Mouse (Mus musculus): Measurements from ENCODE around the gene B4galnt4. TPM values are rescaled to one million over a fixed set of nuclear protein-coding genes. Genes with fewer than 3 reads are reported as not detected.
"Not testable (repeated sequence)": the region's sequence is repeated elsewhere in the genome, so short reads cannot be mapped to it uniquely, and the experiment has no call there.

Gene B4galnt4
- 18.3 and 22.2 TPM in 2 replicates for polyA plus RNA-seq (2011; ENCODE audit: insufficient read depth, insufficient read length, low read depth, missing spikeins)

- TF ChIP-seq EP300 (IDR thresholded peaks at IDR 0.05; ENCODE audit: insufficient read depth, low read depth, low read length) (0 out of 2 replicates have a peak, but pooled peaks have one; percentile 4), CTCF (IDR thresholded peaks at IDR 0.05; ENCODE audit: low read depth, low read length) (no peak), POLR2A (IDR thresholded peaks at IDR 0.05; ENCODE audit: insufficient read depth, low read length) (peak; percentile 35)
- H3K27ac ChIP-seq (ENCODE audit: insufficient read depth, low read length) = no peak within 1 kb of the TSS
Measured at GRCm38 (mm10) chr7:141060426-141061242, at the start of gene B4galnt4. B4galnt4 (plus strand) TSS chr7:141061104.

DNA sequence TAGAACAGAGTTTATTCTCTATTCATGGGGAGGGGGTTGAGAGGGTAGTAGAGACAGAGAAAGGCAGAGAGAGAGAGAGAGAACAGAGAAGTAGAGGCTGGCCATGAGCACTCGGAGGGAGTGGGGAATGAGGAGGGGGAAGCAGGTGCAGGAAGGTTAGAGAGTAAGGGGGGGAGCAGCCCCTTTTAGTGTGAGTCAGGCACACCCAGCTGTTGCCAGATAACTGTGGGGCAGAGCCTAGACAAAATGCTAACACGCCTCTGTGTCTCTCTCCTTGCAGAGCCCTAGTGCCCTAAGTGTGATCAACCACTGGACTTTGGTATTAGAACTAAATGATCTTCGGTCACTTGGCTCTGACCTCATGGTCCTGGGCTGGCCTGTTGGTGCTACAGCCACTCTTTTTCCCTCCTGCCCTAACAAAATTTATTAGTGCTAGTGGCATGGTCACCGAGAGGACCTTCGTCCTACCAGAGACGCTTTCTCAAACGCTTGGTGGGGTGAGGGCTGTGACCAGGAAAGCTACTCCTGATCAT is 49.6 kb upstream of the B4galnt4 start:
- H3K27ac ChIP-seq (ENCODE audit: insufficient read depth, low read length) = peak overlapping the region; percentile 95
- H3K4me1 ChIP-seq (ENCODE audit: control insufficient read depth, insufficient read depth, low read length) = peaks cover 13% of the 10 kb centered on the region
- no peaks in the 10 kb centered on the region for H3K27me3 ChIP-seq (ENCODE audit: control insufficient read depth, insufficient read depth, low read length, poor library complexity, severe bottlenecking)
- no peaks in the 10 kb centered on the region for H3K36me3 ChIP-seq (ENCODE audit: control insufficient read depth, insufficient read depth, low read length, poor library complexity, severe bottlenecking)
- H3K4me3 ChIP-seq (ENCODE audit: low read depth, low read length) = no peak overlapping the region
- no peaks in the 10 kb centered on the region for H3K9me3 ChIP-seq (replicated peaks; ENCODE audit: control insufficient read depth, insufficient read depth, low read length, poor library complexity, severe bottlenecking)
- TF ChIP-seq EP300 (IDR thresholded peaks at IDR 0.05; ENCODE audit: insufficient read depth, low read depth, low read length) (no peak), POLR2A (IDR thresholded peaks at IDR 0.05; ENCODE audit: insufficient read depth, low read length) (no peak), CTCF (IDR thresholded peaks at IDR 0.05; ENCODE audit: low read depth, low read length) (no peak)
- peak overlapping the region; percentile 63 for H3K9ac ChIP-seq (ENCODE audit: low read depth, poor library complexity, severe bottlenecking)

More at GRCm38 (mm10) chr7:141060426-141061242, at the start of gene B4galnt4:
- Histone ChIP-seq H3K4me3 (ENCODE audit: low read depth, low read length) (peak within 1 kb of the TSS; percentile 64), H3K9me3 (replicated peaks; ENCODE audit: control insufficient read depth, insufficient read depth, low read length, poor library complexity, severe bottlenecking) (no peaks in the 10 kb centered on the region), H3K9ac (ENCODE audit: low read depth, poor library complexity, severe bottlenecking) (peak within 1 kb of the TSS; percentile 70), H3K36me3 (ENCODE audit: control insufficient read depth, insufficient read depth, low read length, poor library complexity, severe bottlenecking) (peaks cover 10% of the 10 kb centered on the region), H3K4me1 (ENCODE audit: control insufficient read depth, insufficient read depth, low read length) (peaks cover 11% of the 10 kb centered on the region), H3K27me3 (ENCODE audit: control insufficient read depth, insufficient read depth, low read length, poor library complexity, severe bottlenecking) (no peaks in the 10 kb centered on the region)

GRCm38 (mm10) chr7:141016707-141017697 is 43.9 kb upstream of the B4galnt4 start:
- Histone ChIP-seq H3K4me1 (ENCODE audit: control insufficient read depth, insufficient read depth, low read length) (peaks cover 5% of the 10 kb centered on the region), H3K27me3 (ENCODE audit: control insufficient read depth, insufficient read depth, low read length, poor library complexity, severe bottlenecking) (no peaks in the 10 kb centered on the region), H3K27ac (ENCODE audit: insufficient read depth, low read length) (no peak overlapping the region), H3K9me3 (replicated peaks; ENCODE audit: control insufficient read depth, insufficient read depth, low read length, poor library complexity, severe bottlenecking) (no peaks in the 10 kb centered on the region), H3K4me3 (ENCODE audit: low read depth, low read length) (no peak overlapping the region), H3K9ac (ENCODE audit: low read depth, poor library complexity, severe bottlenecking) (no peak overlapping the region), H3K36me3 (ENCODE audit: control insufficient read depth, insufficient read depth, low read length, poor library complexity, severe bottlenecking) (no peaks in the 10 kb centered on the region)
- TF ChIP-seq CTCF (IDR thresholded peaks at IDR 0.05; ENCODE audit: low read depth, low read length) (no peak), POLR2A (IDR thresholded peaks at IDR 0.05; ENCODE audit: insufficient read depth, low read length) (no peak), EP300 (IDR thresholded peaks at IDR 0.05; ENCODE audit: insufficient read depth, low read depth, low read length) (no peak)

DNA sequence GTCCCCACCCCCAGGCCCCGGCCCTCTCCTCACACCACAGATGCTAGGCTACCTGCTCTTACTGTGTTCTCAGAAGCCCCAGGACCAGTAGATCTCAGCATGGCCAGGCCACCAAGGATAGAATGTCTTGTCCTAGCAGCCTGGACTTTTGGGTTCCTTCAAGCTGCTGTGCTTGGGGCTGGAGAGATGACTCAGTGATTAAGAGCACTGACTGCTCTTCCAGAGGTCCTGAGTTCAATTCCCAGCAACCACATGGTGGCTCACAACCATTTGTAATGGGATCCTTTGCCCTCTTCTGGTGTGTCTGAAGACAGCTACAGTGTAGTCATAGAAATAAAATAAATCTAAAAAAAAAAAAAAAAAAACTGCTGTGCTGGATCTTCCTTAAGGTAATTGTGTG is 43.1 kb upstream of the B4galnt4 start, which contains the start of gene Ifitm6:
TSS of gene Ifitm6 (minus strand) at position 101 of the 400 bp plus-strand sequence.
- H3K27ac ChIP-seq (ENCODE audit: insufficient read depth, low read length) = not testable (repeated sequence)

GRCm38 (mm10) chr7:141019028-141019427 is 41.9 kb upstream of the B4galnt4 start:
- Histone ChIP-seq H3K4me1 (ENCODE audit: control insufficient read depth, insufficient read depth, low read length) (no peaks in the 10 kb centered on the region), H3K36me3 (ENCODE audit: control insufficient read depth, insufficient read depth, low read length, poor library complexity, severe bottlenecking) (no peaks in the 10 kb centered on the region), H3K9ac (ENCODE audit: low read depth, poor library complexity, severe bottlenecking) (no peak overlapping the region), H3K9me3 (replicated peaks; ENCODE audit: control insufficient read depth, insufficient read depth, low read length, poor library complexity, severe bottlenecking) (no peaks in the 10 kb centered on the region), H3K27ac (ENCODE audit: insufficient read depth, low read length) (no peak overlapping the region), H3K27me3 (ENCODE audit: control insufficient read depth, insufficient read depth, low read length, poor library complexity, severe bottlenecking) (no peaks in the 10 kb centered on the region), H3K4me3 (ENCODE audit: low read depth, low read length) (no peak overlapping the region)
- TF ChIP-seq POLR2A (IDR thresholded peaks at IDR 0.05; ENCODE audit: insufficient read depth, low read length) = no peak
- no peak for TF ChIP-seq CTCF (IDR thresholded peaks at IDR 0.05; ENCODE audit: low read depth, low read length)
- no peak for TF ChIP-seq EP300 (IDR thresholded peaks at IDR 0.05; ENCODE audit: insufficient read depth, low read depth, low read length)

More for the DNA sequence above, 43.1 kb upstream of the B4galnt4 start, which contains the start of gene Ifitm6:
- not testable (repeated sequence) for H3K4me3 ChIP-seq (ENCODE audit: low read depth, low read length); H3K36me3 ChIP-seq (ENCODE audit: control insufficient read depth, insufficient read depth, low read length, poor library complexity, severe bottlenecking); H3K9me3 ChIP-seq (replicated peaks; ENCODE audit: control insufficient read depth, insufficient read depth, low read length, poor library complexity, severe bottlenecking); H3K4me1 ChIP-seq (ENCODE audit: control insufficient read depth, insufficient read depth, low read length); H3K9ac ChIP-seq (ENCODE audit: low read depth, poor library complexity, severe bottlenecking); H3K27me3 ChIP-seq (ENCODE audit: control insufficient read depth, insufficient read depth, low read length, poor library complexity, severe bottlenecking)

Measured in ES-Bruce4 (cell line).